Mouse (Mus musculus) telencephalon, adult 2 months (tissue): Measurements from ENCODE around the gene Padi6.

Experiments
- DNase-seq: peaks from one replicate; pipeline ENCODE4 v3.0.0-alpha.2; 2011; ENCODE audit warnings: low read depth, low spot score

Gene Padi6

DNA sequence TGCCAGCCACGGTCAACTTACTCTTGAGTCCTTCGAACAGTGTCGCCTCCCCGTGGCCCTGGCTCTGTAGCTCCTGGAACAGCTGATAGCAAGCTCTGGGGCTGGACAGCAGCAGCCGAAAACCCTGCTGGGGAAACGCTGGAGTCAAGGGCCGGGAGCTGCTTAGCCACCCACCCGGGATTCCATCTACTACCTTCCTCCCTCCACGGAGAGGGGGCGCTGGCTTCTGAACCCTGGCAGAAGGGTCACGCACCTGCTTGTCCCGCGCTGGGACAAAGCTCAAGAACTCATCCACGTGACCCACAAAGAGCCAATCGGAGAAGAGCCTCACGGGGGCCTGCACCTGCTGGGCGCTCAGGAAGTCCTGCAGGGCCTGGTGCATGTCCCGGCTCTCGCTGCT lies 7.9 kb upstream of the Padi6 start:
- DNase-seq = no peak

DNA sequence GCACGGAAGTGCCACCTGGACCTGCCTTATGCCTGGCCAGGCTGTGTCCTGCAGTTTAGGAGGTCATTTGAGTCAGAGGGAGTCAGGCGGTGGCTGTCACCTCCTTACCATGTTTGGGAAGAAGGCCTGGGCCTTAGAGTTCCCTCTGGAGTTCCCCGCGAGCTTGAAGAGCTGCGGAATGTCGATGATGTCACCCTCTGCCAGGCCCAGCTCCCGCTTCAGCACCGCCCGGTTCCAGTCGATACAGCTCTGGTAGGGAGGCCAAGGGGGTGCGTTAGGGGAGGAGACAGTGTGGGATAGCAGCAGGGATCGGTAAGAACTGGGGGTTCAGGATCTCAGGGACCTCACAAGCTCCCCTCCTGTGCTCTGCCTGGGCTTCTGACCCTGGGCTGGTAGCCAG lies 5.5 kb upstream of the Padi6 start:
- DNase-seq = no peak

- no peak for DNase-seq
Observed at GRCm38 (mm10) chr4:140744654-140745053, 2.2 kb upstream of the Padi6 start.

GRCm38 (mm10) chr4:140743086-140743485 lies 643 bp upstream of the Padi6 start:
- no peak for DNase-seq

DNA sequence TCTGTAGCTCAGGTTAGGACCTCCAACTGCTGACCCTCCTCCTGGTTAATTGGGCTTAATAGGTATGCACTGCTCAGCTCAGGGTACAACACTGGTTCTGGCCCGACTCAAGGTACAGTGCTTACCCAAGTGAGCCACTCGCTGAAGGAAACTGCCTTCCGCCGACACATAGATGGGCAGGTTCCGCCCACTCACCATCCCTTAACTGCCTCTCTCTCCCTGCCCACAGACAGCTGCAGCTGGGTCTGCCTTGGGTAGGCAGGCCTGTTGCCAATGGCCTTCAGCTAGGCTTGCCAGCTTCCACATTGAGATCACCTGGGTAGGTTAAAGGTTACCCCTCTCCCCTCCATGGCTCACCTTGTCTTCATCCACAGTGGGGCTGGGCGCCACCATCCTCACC lies 1.0 kb downstream of the Padi6 start:
- DNase-seq = no peak

- no peak for DNase-seq
Observed at GRCm38 (mm10) chr4:140740655-140741054, 1.8 kb downstream of the Padi6 start.

DNA sequence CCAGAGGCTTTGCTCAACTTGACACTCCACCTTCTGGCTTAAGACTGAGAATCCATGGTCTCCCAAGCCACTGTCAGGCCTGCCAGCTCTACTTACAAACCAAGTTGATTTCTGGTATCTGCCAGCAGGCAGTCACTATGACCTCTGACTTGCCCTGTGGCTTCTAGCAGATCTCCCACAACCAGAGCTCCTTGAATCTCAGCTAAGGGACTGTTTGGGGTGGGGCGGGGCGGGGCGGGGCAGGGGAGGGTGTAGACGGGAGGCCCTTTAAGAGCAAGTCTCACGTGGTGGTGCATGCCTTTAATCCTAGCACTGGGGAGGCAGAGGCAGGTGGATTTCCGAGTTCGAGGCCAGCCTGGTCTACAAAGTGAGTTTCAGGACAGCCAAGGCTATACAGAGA lies 9.6 kb downstream of the Padi6 start:
- DNase-seq = no peak

DNA sequence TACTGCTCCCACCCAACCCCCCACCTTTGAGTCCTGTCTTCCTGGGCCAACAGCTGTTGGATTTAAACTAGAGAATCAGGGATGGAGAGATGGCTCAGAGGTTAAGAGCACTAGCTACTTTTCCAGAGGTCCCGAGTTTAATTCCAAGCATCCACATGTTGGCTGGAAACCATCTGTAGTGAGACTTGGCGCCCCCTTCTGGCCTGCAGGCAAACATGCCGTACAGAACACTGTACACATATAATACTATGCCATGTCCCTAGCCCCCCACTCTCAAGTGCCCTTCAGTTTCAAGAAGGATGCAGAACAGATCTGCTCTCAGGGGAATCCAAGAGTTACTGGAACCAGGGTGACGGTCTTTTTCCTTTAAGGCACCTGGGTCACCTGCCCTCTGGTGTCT lies 10.8 kb downstream of the Padi6 start:
- no peak for DNase-seq

DNA sequence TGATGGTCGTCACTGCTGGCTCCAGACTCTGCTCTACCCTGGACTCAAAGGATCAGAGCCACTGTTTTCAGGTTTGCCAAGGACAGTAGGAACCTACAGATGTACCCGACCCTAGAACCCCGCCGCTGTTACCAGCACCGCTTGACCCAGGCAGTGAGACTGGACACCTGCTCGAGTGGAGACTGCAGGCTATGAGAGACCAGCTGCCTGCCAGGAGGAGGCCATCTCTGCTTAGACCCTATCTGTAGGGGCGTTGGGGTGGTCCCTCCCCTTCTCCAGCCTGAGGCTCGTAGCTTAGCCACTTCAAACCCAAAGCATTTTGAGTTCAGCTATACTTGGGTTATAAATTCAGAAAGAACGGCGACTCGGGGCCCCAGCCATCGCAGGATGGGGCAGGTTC lies 15.5 kb downstream of the Padi6 start:
- DNase-seq = no peak

DNA sequence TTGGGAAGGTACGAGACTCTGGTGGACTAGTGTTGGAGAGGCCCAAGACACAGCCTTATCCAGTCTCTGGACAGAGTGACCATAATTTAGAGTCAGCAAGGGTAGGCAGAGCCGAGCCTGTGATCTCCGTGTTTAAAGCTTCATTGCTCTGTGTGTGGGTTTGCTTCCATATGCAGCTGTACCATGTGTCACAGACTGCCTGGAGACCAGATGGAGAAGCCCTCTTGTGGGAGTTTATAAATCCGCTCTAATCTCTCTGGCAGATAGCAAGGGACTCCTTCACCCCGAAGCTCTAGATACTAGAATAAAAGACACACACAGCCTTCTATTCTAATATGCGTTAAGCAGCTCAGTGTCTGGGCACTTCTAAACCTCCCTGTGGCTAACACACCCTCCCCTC lies 17.7 kb downstream of the Padi6 start:
- peak; percentile 81 for DNase-seq

- no peak for DNase-seq
Observed at GRCm38 (mm10) chr4:140723801-140724200, 18.6 kb downstream of the Padi6 start.

DNA sequence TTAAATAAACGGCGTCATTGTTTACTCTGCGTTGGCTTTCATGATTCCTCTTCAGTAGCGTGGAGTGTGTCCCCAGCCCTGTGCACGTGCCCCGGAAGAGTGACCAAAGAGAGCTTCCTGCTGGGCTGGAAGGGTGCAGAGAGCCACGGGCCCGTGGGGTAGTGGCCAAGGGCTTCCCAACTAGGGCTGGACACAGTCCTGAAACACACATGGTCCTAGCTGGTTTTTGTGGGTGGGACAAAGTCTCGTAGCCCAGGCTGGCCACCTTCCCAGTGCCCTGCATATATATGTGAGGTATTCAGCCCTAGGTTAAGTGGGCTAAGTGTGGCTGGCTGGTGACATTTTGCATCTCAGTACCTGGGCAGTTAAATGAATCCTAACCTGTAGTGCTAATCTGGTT lies 19.3 kb downstream of the Padi6 start:
- no peak for DNase-seq

- DNase-seq = no peak
Observed at GRCm38 (mm10) chr4:140722710-140723109, 19.7 kb downstream of the Padi6 start.

DNA sequence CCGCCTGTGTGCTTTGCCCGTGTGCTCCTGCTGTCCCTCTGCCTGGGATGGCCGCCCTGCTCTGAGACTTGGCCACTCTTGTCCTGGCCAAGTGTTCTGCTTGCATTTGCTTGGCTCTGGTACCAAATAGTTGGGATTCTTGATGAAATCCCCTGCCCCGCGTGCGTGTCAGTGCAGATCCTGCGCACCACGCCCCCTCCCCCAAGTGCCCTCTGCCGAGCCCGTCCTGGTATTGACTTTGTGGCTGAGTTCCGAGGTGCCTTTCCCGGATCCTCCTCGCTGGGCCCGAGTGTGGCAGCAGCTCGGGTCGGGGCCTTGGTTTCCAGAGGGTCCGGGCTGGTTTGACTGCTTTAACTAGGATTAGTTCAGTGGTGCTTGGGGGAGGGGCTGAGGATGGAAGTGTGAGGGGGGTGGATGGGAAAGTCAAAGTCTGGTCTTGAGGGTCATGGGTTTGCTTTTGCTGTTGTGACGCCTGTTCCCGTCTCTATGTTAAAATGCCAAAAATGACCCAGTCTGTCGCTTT lies 20.4 kb downstream of the Padi6 start:
- no peak for DNase-seq

DNA sequence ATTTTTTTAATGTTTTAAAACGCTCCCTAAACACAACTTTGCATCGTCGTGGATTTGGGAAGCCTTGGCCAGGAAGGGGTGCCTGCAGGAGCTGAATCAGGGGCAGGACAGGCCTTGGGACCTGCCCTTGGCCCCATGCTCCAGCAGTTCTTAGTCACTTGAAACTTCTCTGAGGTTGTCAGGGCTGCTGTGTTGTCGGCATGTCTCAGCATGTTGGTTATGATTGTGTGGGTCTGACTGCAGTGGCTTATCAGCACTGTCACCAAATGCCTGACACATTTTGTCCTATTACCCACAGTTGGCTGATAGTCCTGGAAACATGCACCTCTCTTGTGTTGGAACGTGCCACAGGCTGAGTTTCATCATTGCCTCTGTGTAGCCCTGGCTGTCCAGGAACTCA lies 22.4 kb downstream of the Padi6 start:
- DNase-seq = no peak

DNA sequence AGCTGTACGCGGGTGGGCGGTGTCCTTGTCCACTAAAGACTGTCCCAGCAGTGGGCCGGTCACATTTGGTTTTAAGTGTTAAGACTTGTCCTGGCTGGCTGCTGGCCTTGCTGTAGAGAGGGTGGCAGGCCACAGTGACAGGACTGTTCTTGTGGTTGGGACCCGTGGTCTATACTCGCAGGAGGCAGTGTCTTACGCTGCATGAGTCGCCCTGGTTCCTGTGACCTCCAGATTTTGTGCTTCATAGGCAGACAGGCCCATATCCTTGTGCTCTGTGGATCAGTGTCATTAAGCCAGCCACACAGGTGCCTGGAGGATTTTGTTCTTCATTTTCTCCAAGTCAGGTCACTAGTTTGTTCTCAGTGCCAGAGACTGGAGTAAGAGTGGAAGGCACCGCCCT lies 24.0 kb downstream of the Padi6 start:
- no peak for DNase-seq

GRCm38 (mm10) chr4:140716994-140717393 lies 25.4 kb downstream of the Padi6 start:
- DNase-seq = no peak

DNA sequence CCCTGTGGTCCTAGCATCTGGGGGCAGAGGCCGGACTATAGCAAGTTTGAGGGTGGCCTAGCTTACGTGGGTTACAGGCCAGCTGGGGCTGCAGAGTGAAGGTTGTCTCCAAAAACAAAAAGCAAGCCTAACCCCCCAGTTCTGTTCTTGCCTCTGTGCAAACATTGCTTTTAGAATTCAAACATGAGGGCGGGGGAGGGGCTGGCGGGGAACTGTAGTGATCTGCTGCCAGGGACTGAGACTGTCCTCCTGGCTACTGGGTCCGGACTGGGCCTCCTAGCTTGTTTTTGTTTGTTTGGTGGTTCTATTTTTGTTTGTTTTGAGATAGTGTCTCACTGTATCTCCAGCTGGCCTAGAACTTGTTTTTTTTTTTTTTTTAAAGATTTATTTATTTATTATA lies 27.9 kb downstream of the Padi6 start:
- DNase-seq = no peak

- DNase-seq = peak; percentile 98
Observed at GRCm38 (mm10) chr4:140713480-140714365, 28.7 kb downstream of the Padi6 start.

DNA sequence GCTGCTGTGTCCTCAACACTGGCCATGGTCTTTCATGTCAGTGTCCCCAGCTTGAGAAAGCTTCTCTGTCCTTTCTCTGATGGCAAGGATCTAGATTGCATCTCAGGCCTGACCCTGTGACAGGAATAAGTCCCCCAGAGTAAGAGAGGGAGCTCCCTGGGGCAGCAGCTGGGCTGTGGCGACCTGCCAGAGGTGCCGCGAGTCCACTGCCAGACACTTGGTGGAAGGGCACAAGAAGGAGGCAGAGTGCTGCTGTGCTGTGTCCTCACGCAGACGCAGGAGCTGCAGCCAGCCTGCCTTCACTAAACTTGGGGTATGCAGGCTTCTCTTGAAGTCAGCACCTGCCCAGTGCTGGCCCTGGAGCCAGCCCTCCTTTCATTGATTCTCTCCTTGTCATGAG lies 31.1 kb downstream of the Padi6 start:
- no peak for DNase-seq

GRCm38 (mm10) chr4:140710781-140711180 lies 31.7 kb downstream of the Padi6 start:
- no peak for DNase-seq

DNA sequence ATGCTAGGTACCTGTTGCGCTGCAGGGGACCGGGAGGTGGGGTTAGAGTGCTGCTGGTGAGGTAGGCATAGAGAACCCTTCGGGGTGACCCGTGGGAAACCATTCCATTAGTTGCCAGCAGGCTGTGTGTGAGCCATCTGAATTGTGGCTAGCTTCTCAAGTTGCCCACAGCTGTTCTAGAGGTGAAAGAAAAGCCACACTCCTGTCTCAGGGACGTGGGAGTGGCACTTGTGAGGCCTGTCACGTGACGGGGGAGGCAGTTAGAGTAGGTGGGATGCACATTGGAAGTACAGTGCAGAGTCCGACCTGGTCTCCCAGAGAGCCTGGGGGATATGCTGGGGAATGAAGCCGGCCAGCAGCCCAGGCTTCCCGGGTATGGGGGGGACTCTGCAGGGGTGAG lies 32.8 kb downstream of the Padi6 start:
- no peak for DNase-seq

DNA sequence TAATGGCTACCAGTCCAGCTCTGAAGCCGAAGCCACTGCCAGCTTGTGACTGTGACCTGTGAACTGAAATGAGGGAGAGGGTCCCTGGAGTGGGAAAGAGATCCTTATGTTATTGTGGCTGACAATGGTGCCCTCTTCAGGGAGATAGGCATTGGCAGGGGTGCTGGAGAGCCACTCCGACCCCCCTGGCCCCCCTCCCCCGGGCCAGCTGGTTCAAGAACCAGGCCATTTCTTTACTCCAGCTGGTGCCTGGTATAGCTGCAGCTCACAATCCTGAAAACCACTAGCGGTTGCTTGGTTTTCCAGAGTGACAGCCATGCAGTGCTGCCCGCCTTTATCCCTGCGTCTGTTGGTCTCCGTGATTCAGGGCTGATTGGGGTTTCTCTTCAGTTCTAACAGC lies 33.3 kb downstream of the Padi6 start:
- no peak for DNase-seq
